Mouse (Mus musculus) brown adipose tissue, adult 24 weeks (tissue): ENCODE measurements around the gene Plscr1. TPM values are rescaled to one million over a fixed set of nuclear protein-coding genes. Genes with fewer than 3 reads are reported as not detected.

Source experiments
- H3K27ac ChIP-seq: fragments of 200-500 bp; replicated peaks from 2 replicates; pipeline ENCODE4 v1.5.1; 2012; ENCODE audit warnings: low read depth, mild to moderate bottlenecking, low read length
- H3K4me1 ChIP-seq: fragments of 200-500 bp; 2 replicates; pipeline ENCODE4 v1.6.1; 2012; ENCODE audit warnings: low read length, mixed read lengths; ENCODE audit not compliant: control insufficient read depth, insufficient read depth, insufficient read length
- H3K4me3 ChIP-seq: fragments of 200-500 bp; 2 replicates; pipeline ENCODE4 v1.5.1; 2012; ENCODE audit warnings: low read depth, mild to moderate bottlenecking, low read length, moderate library complexity; ENCODE audit not compliant: insufficient read depth
- polyA plus RNA-seq: library from polyadenylated mRNA; stranded (reverse); fragments of >200 nt; gene quantifications from 2 replicates; pipeline ENCODE4 v1.2.4, GENCODE M21; 2012; ENCODE audit not compliant: missing spikeins, insufficient read depth, insufficient read length

Gene Plscr1
- 2.1 and 2.3 TPM in 2 replicates for polyA plus RNA-seq

- Histone ChIP-seq H3K4me1 (no peaks in the 10 kb centered on the region), H3K4me3 (peak within 1 kb of the TSS; percentile 72), H3K27ac (peak within 1 kb of the TSS; percentile 69)
Observed at GRCm38 (mm10) chr9:92249447-92249852, at the start of gene Plscr1. Plscr1 (plus strand) TSS chr9:92249750.

- Histone ChIP-seq H3K4me3 (no peak overlapping the region), H3K27ac (no peak overlapping the region), H3K4me1 (no peaks in the 10 kb centered on the region)
Observed at GRCm38 (mm10) chr9:92204397-92204796, 45.2 kb upstream of the Plscr1 start.

GRCm38 (mm10) chr9:92207307-92207706 lies 42.2 kb upstream of the Plscr1 start:
- Histone ChIP-seq H3K4me3 (peak overlapping the region; percentile 42), H3K4me1 (no peaks in the 10 kb centered on the region), H3K27ac (no peak overlapping the region)

GRCm38 (mm10) chr9:92207757-92208156 lies 41.8 kb upstream of the Plscr1 start:
- H3K4me3 ChIP-seq, result peak overlapping the region; percentile 42
- H3K27ac ChIP-seq, result no peak overlapping the region
- no peaks in the 10 kb centered on the region for H3K4me1 ChIP-seq

GRCm38 (mm10) chr9:92209850-92210249 lies 39.7 kb upstream of the Plscr1 start:
- H3K27ac ChIP-seq, result no peak overlapping the region
- no peaks in the 10 kb centered on the region for H3K4me1 ChIP-seq
- H3K4me3 ChIP-seq, result no peak overlapping the region

- H3K27ac ChIP-seq, result no peak overlapping the region
Observed at GRCm38 (mm10) chr9:92210386-92210967, 39.1 kb upstream of the Plscr1 start.

GRCm38 (mm10) chr9:92211048-92211447 lies 38.5 kb upstream of the Plscr1 start:
- Histone ChIP-seq H3K4me3 (no peak overlapping the region), H3K4me1 (no peaks in the 10 kb centered on the region), H3K27ac (no peak overlapping the region)

More at GRCm38 (mm10) chr9:92210386-92210967, 39.1 kb upstream of the Plscr1 start:
- no peak overlapping the region for H3K4me3 ChIP-seq
- H3K4me1 ChIP-seq, result no peaks in the 10 kb centered on the region

- Histone ChIP-seq H3K27ac (no peak overlapping the region), H3K4me3 (no peak overlapping the region), H3K4me1 (no peaks in the 10 kb centered on the region)
Observed at GRCm38 (mm10) chr9:92217484-92217883, 32.1 kb upstream of the Plscr1 start.

GRCm38 (mm10) chr9:92217896-92218295 lies 31.7 kb upstream of the Plscr1 start:
- Histone ChIP-seq H3K4me3 (no peak overlapping the region), H3K27ac (no peak overlapping the region), H3K4me1 (no peaks in the 10 kb centered on the region)

- H3K4me3 ChIP-seq, result no peak overlapping the region
- H3K4me1 ChIP-seq, result peaks cover 7% of the 10 kb centered on the region
- no peak overlapping the region for H3K27ac ChIP-seq
Observed at GRCm38 (mm10) chr9:92220151-92220550, 29.4 kb upstream of the Plscr1 start.

- Histone ChIP-seq H3K4me3 (no peak overlapping the region), H3K4me1 (peaks cover 7% of the 10 kb centered on the region), H3K27ac (no peak overlapping the region)
Observed at GRCm38 (mm10) chr9:92221480-92221879, 28.1 kb upstream of the Plscr1 start.

- H3K4me1 ChIP-seq, result peaks cover 7% of the 10 kb centered on the region
- no peak overlapping the region for H3K4me3 ChIP-seq
- no peak overlapping the region for H3K27ac ChIP-seq
Observed at GRCm38 (mm10) chr9:92224598-92225231, 24.8 kb upstream of the Plscr1 start.

GRCm38 (mm10) chr9:92226127-92226655 lies 23.4 kb upstream of the Plscr1 start:
- H3K4me3 ChIP-seq, result no peak overlapping the region
- H3K4me1 ChIP-seq, result peaks cover 7% of the 10 kb centered on the region
- H3K27ac ChIP-seq, result no peak overlapping the region

- no peak overlapping the region for H3K4me3 ChIP-seq
- H3K4me1 ChIP-seq, result peaks cover 7% of the 10 kb centered on the region
- no peak overlapping the region for H3K27ac ChIP-seq
Observed at GRCm38 (mm10) chr9:92226795-92227194, 22.8 kb upstream of the Plscr1 start.

- Histone ChIP-seq H3K27ac (no peak overlapping the region), H3K4me3 (no peak overlapping the region), H3K4me1 (peaks cover 7% of the 10 kb centered on the region)
Observed at GRCm38 (mm10) chr9:92228867-92229832, 20.4 kb upstream of the Plscr1 start.
